Mouse (Mus musculus) kidney, adult 2 months (tissue): Measurements from ENCODE around the gene Cdk4. TPM values are rescaled to one million over a fixed set of nuclear protein-coding genes. Genes with fewer than 3 reads are reported as not detected.

Experiments used
- DNase-seq: peaks from one replicate; pipeline ENCODE4 v3.0.0; 2021
- H3K27ac ChIP-seq: fragments of 200-500 bp; 2 replicates; pipeline ENCODE4 v1.5.1; 2012; ENCODE audit warnings: low read depth, low read length, control low read depth, inconsistent platforms; ENCODE audit not compliant: insufficient read depth
- H3K27me3 ChIP-seq: fragments of 200-500 bp; replicated peaks from 2 replicates; pipeline ENCODE4 v1.6.1; 2012; ENCODE audit warnings: mild to moderate bottlenecking, moderate library complexity, low read length, inconsistent platforms; ENCODE audit not compliant: control insufficient read depth, insufficient read depth
- H3K36me3 ChIP-seq: fragments of 200-500 bp; 2 replicates; pipeline ENCODE4 v1.6.1; 2012; ENCODE audit warnings: mild to moderate bottlenecking, moderate library complexity, low read length, inconsistent platforms; ENCODE audit not compliant: control insufficient read depth, insufficient read depth
- H3K4me1 ChIP-seq: fragments of 200-500 bp; 2 replicates; pipeline ENCODE4 v1.6.1; 2011; ENCODE audit warnings: low read length; ENCODE audit not compliant: control insufficient read depth, insufficient read depth
- H3K4me3 ChIP-seq: fragments of 200-500 bp; 2 replicates; pipeline ENCODE4 v1.5.1; 2011; ENCODE audit warnings: mild to moderate bottlenecking, low read depth, low read length, control low read depth; ENCODE audit not compliant: insufficient read depth
- CTCF ChIP-seq: fragments of 200-500 bp; conservative IDR thresholded peaks from 2 replicates; pipeline ENCODE4 v1.5.1; 2011; ENCODE audit warnings: low read depth, mild to moderate bottlenecking, control low read depth, low read length, moderate library complexity, mixed read lengths; ENCODE audit not compliant: insufficient read depth, insufficient read length
- POLR2A ChIP-seq: fragments of 200-500 bp; IDR thresholded peaks from one replicate; pipeline ENCODE4 v1.6.1; 2011; ENCODE audit warnings: low read depth, low read length, control low read depth
- WGBS: fragments of 180-500 bp; shearing (Covaris S2); methylation state at CpG from one replicate; pipeline ENCODE4 v1.1.7; 2018; 5-methylcytosine and 5-hydroxymethylcytosine counted together
- polyA plus RNA-seq: library from polyadenylated mRNA; depleted of rRNA; stranded (reverse); fragments of >200 nt; gene quantifications from 2 replicates; pipeline ENCODE4 v1.2.3, GENCODE M21; 2012; rRNA removed

Gene Cdk4
- polyA plus RNA-seq, result 195 and 216 TPM in 2 replicates

- WGBS, result 1% methylated on average over 46 of the region's 46 CpGs
- H3K4me1 ChIP-seq, result peaks cover 3% of the 10 kb centered on the region
- TF ChIP-seq CTCF, result no peak
- peak; percentile 5 for TF ChIP-seq POLR2A
Measured at GRCm38 (mm10) chr10:127063239-127063872, at the start of gene Cdk4. Gene Cdk4, plus strand, starts transcription at chr10:127063534.

DNA sequence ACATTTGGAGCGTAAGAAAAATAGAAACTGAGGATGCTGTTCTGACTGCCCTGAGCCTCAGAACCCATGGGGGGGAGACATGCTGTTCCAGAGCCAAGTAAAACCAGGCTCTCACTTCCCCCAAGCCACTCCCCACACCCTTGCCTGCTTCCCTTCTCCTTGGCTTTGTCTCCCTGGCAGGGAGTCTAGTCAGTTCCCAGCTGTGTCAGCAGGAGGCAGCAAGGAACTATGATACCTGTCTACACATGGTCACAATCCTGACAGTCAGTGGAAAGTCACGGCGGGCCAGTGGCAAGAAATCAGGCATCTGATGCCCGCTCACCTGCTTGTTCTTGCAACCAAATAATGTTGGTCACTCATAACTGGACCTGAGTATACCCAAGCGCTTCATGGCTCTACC, 46.8 kb upstream of the Cdk4 start:
- Histone ChIP-seq H3K4me1 (no peaks in the 10 kb centered on the region), H3K36me3 (no peaks in the 10 kb centered on the region), H3K27ac (no peak overlapping the region), H3K27me3 (no peaks in the 10 kb centered on the region), H3K4me3 (no peak overlapping the region)
- peak; percentile 63 for DNase-seq
- TF ChIP-seq CTCF, result peak; percentile 68
- no peak for TF ChIP-seq POLR2A
- WGBS, result 52% methylated on average over 5 of the region's 5 CpGs

More at GRCm38 (mm10) chr10:127063239-127063872, at the start of gene Cdk4:
- Histone ChIP-seq H3K36me3 (peaks cover 1% of the 10 kb centered on the region), H3K27me3 (no peaks in the 10 kb centered on the region), H3K27ac (peak within 1 kb of the TSS; percentile 79), H3K4me3 (peak within 1 kb of the TSS; percentile 84)
- DNase-seq, result peak; percentile 99

DNA sequence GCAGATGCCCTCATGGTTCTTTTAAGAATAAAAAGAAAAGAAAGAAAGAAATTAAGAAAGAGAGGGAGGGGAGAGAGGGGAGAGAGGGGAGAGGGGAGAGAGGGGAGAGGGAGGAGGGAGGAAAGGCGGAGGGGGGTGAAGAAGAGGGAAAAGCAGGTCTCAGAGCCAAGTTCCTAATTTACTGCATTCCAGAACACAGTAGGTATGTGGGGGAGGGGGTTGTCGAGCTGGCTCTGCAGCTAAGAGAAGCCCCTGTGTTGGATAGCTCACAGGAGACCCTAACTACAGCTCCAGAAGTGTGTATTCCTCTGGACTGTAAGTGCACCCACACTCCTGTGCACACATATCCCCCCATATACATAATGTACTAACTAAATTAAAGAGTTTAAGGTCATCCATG, 46.3 kb upstream of the Cdk4 start:
- H3K4me3 ChIP-seq, result no peak overlapping the region
- no peaks in the 10 kb centered on the region for H3K36me3 ChIP-seq
- no peak for DNase-seq
- H3K4me1 ChIP-seq, result no peaks in the 10 kb centered on the region
- no peak for TF ChIP-seq CTCF
- TF ChIP-seq POLR2A, result no peak
- no peaks in the 10 kb centered on the region for H3K27me3 ChIP-seq
- H3K27ac ChIP-seq, result no peak overlapping the region
- WGBS, result 17% methylated on average over 2 of the region's 2 CpGs

DNA sequence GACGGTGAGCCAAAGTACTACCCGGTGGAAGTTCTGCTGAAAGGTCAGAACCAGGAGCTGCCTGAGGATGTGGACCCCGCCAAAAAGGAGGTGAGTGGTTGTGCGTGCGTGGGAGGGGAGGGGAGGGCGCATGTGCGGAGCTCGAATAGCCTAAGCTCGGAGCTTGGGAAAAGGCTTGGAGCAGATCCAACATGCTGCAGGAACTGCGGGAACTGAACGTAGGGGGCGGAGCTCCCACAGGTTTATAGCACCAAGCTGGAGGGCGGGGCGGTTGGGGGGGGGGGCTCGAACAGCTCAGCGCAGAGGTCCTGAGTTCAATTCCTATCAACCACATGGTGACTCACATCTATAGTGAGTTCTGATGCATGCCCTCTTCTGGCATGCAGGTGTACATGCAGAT, 44.9 kb upstream of the Cdk4 start:
- H3K4me3 ChIP-seq, result no peak overlapping the region
- no peaks in the 10 kb centered on the region for H3K36me3 ChIP-seq
- H3K27ac ChIP-seq, result no peak overlapping the region
- no peaks in the 10 kb centered on the region for H3K27me3 ChIP-seq
- WGBS, result 61% methylated on average over 16 of the region's 16 CpGs
- DNase-seq, result no peak
- H3K4me1 ChIP-seq, result no peaks in the 10 kb centered on the region
- TF ChIP-seq POLR2A (no peak), CTCF (no peak)

- peak within 1 kb of the TSS; percentile 79 for H3K27ac ChIP-seq
- TF ChIP-seq POLR2A (no peak), CTCF (peak; percentile 94)
- H3K27me3 ChIP-seq, result no peaks in the 10 kb centered on the region; the same call in 1 of the 2 replicates
- H3K4me3 ChIP-seq, result peak within 1 kb of the TSS; percentile 75
- 0 out of 2 replicates have a peak, but pooled peaks cover 2% of the 10 kb centered on the region for H3K36me3 ChIP-seq
- DNase-seq, result peak; percentile 94
- peaks cover 11% of the 10 kb centered on the region; the same call in 1 of the 2 replicates for H3K4me1 ChIP-seq
- 3% methylated on average over 56 of the region's 56 CpGs for WGBS
Measured at GRCm38 (mm10) chr10:127030336-127031296, 32.7 kb upstream of the Cdk4 start, which contains the start of gene Tsfm. Gene Tsfm, minus strand, starts transcription at chr10:127030840.

DNA sequence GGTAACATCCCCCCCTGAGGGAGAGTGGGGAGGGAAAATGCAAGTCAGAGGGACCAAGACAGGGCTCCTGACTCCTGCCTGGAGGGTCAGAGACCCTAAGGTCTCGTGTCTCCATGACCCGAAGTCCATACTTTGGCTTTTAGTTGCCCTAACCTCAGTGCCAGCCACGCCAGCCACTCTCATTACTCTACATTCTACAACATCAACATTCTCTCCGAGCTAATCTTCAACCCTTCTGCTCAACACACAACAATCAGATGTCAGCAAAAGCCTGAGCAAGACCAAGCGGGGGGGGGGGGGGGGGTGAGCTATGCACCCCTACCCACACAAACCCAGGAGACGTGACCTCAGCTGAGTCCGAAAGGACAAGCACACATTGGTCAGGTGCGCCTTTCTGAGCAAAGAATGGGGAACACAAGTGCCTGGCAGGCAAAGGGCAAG, 30.0 kb upstream of the Cdk4 start:
- TF ChIP-seq POLR2A (no peak), CTCF (no peak)
- peak; percentile 88 for DNase-seq
- Histone ChIP-seq H3K27ac (peak overlapping the region; percentile 92), H3K4me3 (no peak overlapping the region), H3K36me3 (0 out of 2 replicates have a peak, but pooled peaks cover 2% of the 10 kb centered on the region), H3K4me1 (peaks cover 15% of the 10 kb centered on the region; the same call in 1 of the 2 replicates), H3K27me3 (no peaks in the 10 kb centered on the region; the same call in 1 of the 2 replicates)
- 47% methylated on average over 8 of the region's 8 CpGs for WGBS
